Mouse (Mus musculus): ENCODE data around the gene Vwa2. TPM values are rescaled to one million over a fixed set of nuclear protein-coding genes. Genes with fewer than 3 reads are reported as not detected.

Vwa2 gene
- polyA plus RNA-seq (2012; fragmentation: generic; extraction: Trizol) = 0.02 TPM
- long read RNA-seq, experiment 1 = 0 reads
- long read RNA-seq, experiment 2 = 0 reads

- Histone ChIP-seq H3ac (ENCODE audit: control insufficient read depth, insufficient read length, low read depth) (no peak within 1 kb of the TSS), H3K4me3 (ENCODE audit: insufficient read depth, poor library complexity, severe bottlenecking) (no peak within 1 kb of the TSS), H3K36me3 (ENCODE audit: control insufficient read depth, insufficient read depth) (no peaks in the 10 kb centered on the region), H3K79me3 (ENCODE audit: low read depth) (no peaks in the 10 kb centered on the region), H3K27me3 (ENCODE audit: control insufficient read depth, insufficient read depth, insufficient read length) (peaks cover 24% of the 10 kb centered on the region), H3K79me2 (ENCODE audit: control insufficient read depth, insufficient read depth) (no peaks in the 10 kb centered on the region)
- TF ChIP-seq USF1 (IDR thresholded peaks at IDR 0.05; ENCODE audit: low read depth) (no peak), MYOD1 (IDR thresholded peaks at IDR 0.05; ENCODE audit: control insufficient read depth, insufficient read length, low read depth) (no peak), CEBPB (IDR thresholded peaks at IDR 0.05; ENCODE audit: low read depth) (no peak), FOSL1 (IDR thresholded peaks at IDR 0.05; ENCODE audit: insufficient read depth, low read length, poor library complexity, severe bottlenecking) (no peak), MAX (IDR thresholded peaks at IDR 0.05) (no peak), MYOG (IDR thresholded peaks at IDR 0.05; ENCODE audit: control insufficient read depth, extremely low read depth, insufficient read length) (no peak), CTCF (IDR thresholded peaks at IDR 0.05; ENCODE audit: control insufficient read depth, insufficient read depth, insufficient read length) (no peak)
Measured at GRCm38 (mm10) chr19:56873816-56874600, at the start of gene Vwa2. Gene Vwa2, plus strand, starts transcription at chr19:56874249.

DNA sequence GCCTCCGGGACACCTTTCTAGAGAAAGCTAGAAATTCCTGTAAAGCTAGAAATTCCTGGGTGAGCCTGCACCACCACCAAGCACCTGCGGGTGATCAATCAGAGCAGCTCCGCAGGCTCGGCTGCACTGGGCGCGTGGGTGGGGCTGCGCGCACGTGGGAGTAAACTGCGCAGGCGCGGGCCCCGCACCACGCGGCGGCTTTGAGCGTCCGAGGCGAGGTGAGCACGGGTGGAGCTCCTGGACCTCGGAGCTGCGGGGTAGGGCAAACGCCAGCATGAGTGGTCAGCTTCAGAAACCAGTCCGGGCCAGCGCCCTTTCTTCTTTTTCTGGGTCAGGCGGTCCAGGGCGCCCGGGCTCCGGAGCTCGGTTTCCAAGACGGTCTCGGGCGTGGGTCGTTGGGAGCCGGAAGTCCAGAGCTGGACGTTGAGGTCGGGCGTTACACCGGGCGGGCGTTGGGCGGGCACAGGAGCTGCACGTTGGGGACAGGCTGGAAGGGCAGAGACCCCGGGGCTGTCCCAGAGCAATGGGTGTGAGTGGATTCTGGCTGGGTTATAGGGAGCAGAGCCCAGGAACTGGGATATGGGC is 47.9 kb upstream of the Vwa2 start, which contains the start of gene Tdrd1:
Tdrd1 (plus strand) TSS at position 163 of the 585 bp plus-strand sequence.
- no peaks in the 10 kb centered on the region for H3K79me3 ChIP-seq (ENCODE audit: low read depth)
- H3K27me3 ChIP-seq (ENCODE audit: control insufficient read depth, insufficient read depth, insufficient read length) = no peaks in the 10 kb centered on the region
- no peak within 1 kb of the TSS for H3K4me3 ChIP-seq (ENCODE audit: insufficient read depth, poor library complexity, severe bottlenecking)

DNA sequence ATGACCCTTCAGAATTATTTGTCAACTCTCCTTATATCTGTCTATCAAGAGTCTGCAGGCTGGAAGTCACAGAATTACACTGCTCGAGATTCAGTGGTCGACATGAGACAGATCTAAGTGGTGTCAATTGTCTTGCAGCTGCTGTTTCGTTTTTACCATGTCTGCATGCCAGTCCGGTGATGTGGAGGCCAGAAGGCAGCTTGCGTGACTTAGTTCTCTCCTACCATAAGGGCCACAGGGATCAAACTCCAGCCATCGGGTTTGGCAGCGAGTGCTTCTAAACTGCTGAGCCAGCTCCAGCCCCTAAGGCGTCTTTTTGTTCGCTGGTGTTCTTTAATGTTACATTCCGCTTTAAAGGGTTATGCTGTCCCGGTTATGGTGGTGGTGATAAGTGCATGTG is 45.7 kb upstream of the Vwa2 start:
- no peaks in the 10 kb centered on the region for H3K27me3 ChIP-seq (ENCODE audit: control insufficient read depth, insufficient read depth, insufficient read length)
- TF ChIP-seq CEBPB (IDR thresholded peaks at IDR 0.05; ENCODE audit: low read depth) = no peak
- TF ChIP-seq MYOD1 (IDR thresholded peaks at IDR 0.05; ENCODE audit: control insufficient read depth, insufficient read length, low read depth) = peak; percentile 95
- no peaks in the 10 kb centered on the region for H3K79me3 ChIP-seq (ENCODE audit: low read depth)
- H3ac ChIP-seq (ENCODE audit: control insufficient read depth, insufficient read length, low read depth) = no peak overlapping the region
- no peak overlapping the region for H3K4me3 ChIP-seq (ENCODE audit: insufficient read depth, poor library complexity, severe bottlenecking)
- no peaks in the 10 kb centered on the region for H3K79me2 ChIP-seq (ENCODE audit: control insufficient read depth, insufficient read depth)
- no peaks in the 10 kb centered on the region for H3K36me3 ChIP-seq (ENCODE audit: control insufficient read depth, insufficient read depth)

More for the DNA sequence above, 47.9 kb upstream of the Vwa2 start, which contains the start of gene Tdrd1:
- TF ChIP-seq MYOD1 (IDR thresholded peaks at IDR 0.05; ENCODE audit: control insufficient read depth, insufficient read length, low read depth) (no peak), USF1 (IDR thresholded peaks at IDR 0.05; ENCODE audit: low read depth) (no peak), CTCF (IDR thresholded peaks at IDR 0.05; ENCODE audit: control insufficient read depth, insufficient read depth, insufficient read length) (no peak), MYOG (IDR thresholded peaks at IDR 0.05; ENCODE audit: control insufficient read depth, extremely low read depth, insufficient read length) (no peak), MAX (IDR thresholded peaks at IDR 0.05) (no peak), FOSL1 (IDR thresholded peaks at IDR 0.05; ENCODE audit: insufficient read depth, low read length, poor library complexity, severe bottlenecking) (no peak), CEBPB (IDR thresholded peaks at IDR 0.05; ENCODE audit: low read depth) (no peak)
- Histone ChIP-seq H3K79me2 (ENCODE audit: control insufficient read depth, insufficient read depth) (peaks cover 8% of the 10 kb centered on the region), H3K36me3 (ENCODE audit: control insufficient read depth, insufficient read depth) (no peaks in the 10 kb centered on the region), H3ac (ENCODE audit: control insufficient read depth, insufficient read length, low read depth) (no peak within 1 kb of the TSS)

DNA sequence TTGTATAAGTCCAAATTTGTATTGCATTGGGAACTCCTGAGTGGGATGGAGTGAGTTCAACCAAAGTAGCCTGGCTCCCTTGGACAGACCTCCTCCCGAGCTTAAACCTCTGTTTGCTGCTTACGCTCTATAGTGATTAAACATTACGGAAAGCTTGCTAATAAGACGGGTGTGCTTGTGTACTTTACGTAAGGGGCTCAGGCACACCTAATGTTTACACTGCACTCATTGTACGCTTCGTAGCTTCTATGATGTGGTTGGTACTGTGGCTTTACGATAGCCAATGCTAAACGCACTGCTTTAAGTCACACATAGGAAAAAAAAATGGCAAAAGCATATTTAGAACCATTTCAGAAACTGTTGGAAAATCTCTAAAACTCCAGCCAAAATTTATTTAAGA is 44.8 kb upstream of the Vwa2 start:
- no peaks in the 10 kb centered on the region for H3K79me2 ChIP-seq (ENCODE audit: control insufficient read depth, insufficient read depth)

GRCm38 (mm10) chr19:56830163-56830562 is 43.9 kb upstream of the Vwa2 start:
- Histone ChIP-seq H3K27me3 (ENCODE audit: control insufficient read depth, insufficient read depth, insufficient read length) (no peaks in the 10 kb centered on the region), H3K4me3 (ENCODE audit: insufficient read depth, poor library complexity, severe bottlenecking) (no peak overlapping the region), H3ac (ENCODE audit: control insufficient read depth, insufficient read length, low read depth) (no peak overlapping the region), H3K79me3 (ENCODE audit: low read depth) (no peaks in the 10 kb centered on the region), H3K79me2 (ENCODE audit: control insufficient read depth, insufficient read depth) (no peaks in the 10 kb centered on the region), H3K36me3 (ENCODE audit: control insufficient read depth, insufficient read depth) (no peaks in the 10 kb centered on the region)
- no peak for TF ChIP-seq FOSL1 (IDR thresholded peaks at IDR 0.05; ENCODE audit: insufficient read depth, low read length, poor library complexity, severe bottlenecking)
- no peak for TF ChIP-seq MYOD1 (IDR thresholded peaks at IDR 0.05; ENCODE audit: control insufficient read depth, insufficient read length, low read depth)
- TF ChIP-seq MAX (IDR thresholded peaks at IDR 0.05) = no peak
- no peak for TF ChIP-seq USF1 (IDR thresholded peaks at IDR 0.05; ENCODE audit: low read depth)
- no peak for TF ChIP-seq MYOG (IDR thresholded peaks at IDR 0.05; ENCODE audit: control insufficient read depth, extremely low read depth, insufficient read length)
- no peak for TF ChIP-seq CEBPB (IDR thresholded peaks at IDR 0.05; ENCODE audit: low read depth)
- TF ChIP-seq CTCF (IDR thresholded peaks at IDR 0.05; ENCODE audit: control insufficient read depth, insufficient read depth, insufficient read length) = no peak

More for the DNA sequence above, 44.8 kb upstream of the Vwa2 start:
- Histone ChIP-seq H3K27me3 (ENCODE audit: control insufficient read depth, insufficient read depth, insufficient read length) (no peaks in the 10 kb centered on the region), H3K36me3 (ENCODE audit: control insufficient read depth, insufficient read depth) (no peaks in the 10 kb centered on the region), H3K79me3 (ENCODE audit: low read depth) (no peaks in the 10 kb centered on the region), H3ac (ENCODE audit: control insufficient read depth, insufficient read length, low read depth) (no peak overlapping the region), H3K4me3 (ENCODE audit: insufficient read depth, poor library complexity, severe bottlenecking) (no peak overlapping the region)
- TF ChIP-seq MAX (IDR thresholded peaks at IDR 0.05) = no peak
- TF ChIP-seq CTCF (IDR thresholded peaks at IDR 0.05; ENCODE audit: control insufficient read depth, insufficient read depth, insufficient read length) = no peak
- TF ChIP-seq CEBPB (IDR thresholded peaks at IDR 0.05; ENCODE audit: low read depth) = no peak
- TF ChIP-seq MYOD1 (IDR thresholded peaks at IDR 0.05; ENCODE audit: control insufficient read depth, insufficient read length, low read depth) = no peak
- TF ChIP-seq MYOG (IDR thresholded peaks at IDR 0.05; ENCODE audit: control insufficient read depth, extremely low read depth, insufficient read length) = no peak
- no peak for TF ChIP-seq USF1 (IDR thresholded peaks at IDR 0.05; ENCODE audit: low read depth)
- no peak for TF ChIP-seq FOSL1 (IDR thresholded peaks at IDR 0.05; ENCODE audit: insufficient read depth, low read length, poor library complexity, severe bottlenecking)

Data from C2C12 (cell line).